Mouse (Mus musculus): ENCODE results near the gene Spag9.
"Not testable (repeated sequence)": the region's sequence is repeated elsewhere in the genome, so short reads cannot be mapped to it uniquely, and the experiment has no call there.

Spag9 gene

DNA sequence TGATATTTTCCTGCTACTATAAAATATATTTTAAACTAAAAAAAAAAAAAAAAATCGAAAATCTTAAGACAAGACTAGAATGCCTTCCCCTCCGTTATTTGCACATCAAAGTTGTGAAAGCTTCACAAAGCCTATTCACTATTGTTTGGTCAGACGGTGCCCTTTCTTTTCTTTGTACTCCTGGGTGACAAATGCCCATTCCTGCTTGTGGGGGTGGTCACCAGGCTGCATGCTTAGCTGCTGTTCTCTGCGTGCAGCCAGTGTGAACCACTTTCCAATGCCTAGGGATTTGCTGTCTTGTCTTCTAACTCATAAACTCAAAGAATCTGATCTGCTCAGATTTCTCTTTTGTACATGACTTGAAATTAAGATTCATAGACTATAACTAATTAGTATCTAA lies 49.1 kb downstream of the Spag9 start:
- 0 out of 2 replicates have a peak overlapping the region, but pooled peaks have one; percentile 35 for H3K4me3 ChIP-seq (replicated peaks; ENCODE audit: low read length)
- TF ChIP-seq CTCF (conservative IDR thresholded peaks at IDR 0.05; ENCODE audit: low read length) (no peak), POU5F1 (IDR thresholded peaks at IDR 0.05; ENCODE audit: borderline replicate concordance, low read length) (no peak), NANOG (IDR thresholded peaks at IDR 0.05; ENCODE audit: borderline replicate concordance, low read length) (no peak)
- H3K9me3 ChIP-seq (ENCODE audit: low read length) = no peaks in the 10 kb centered on the region
- H3K4me1 ChIP-seq (replicated peaks; ENCODE audit: low read depth, low read length) = peaks cover 37% of the 10 kb centered on the region
- H3K27me3 ChIP-seq (ENCODE audit: insufficient read depth, low read length) = no peaks in the 10 kb centered on the region
- peaks cover 14% of the 10 kb centered on the region for H3K36me3 ChIP-seq (ENCODE audit: insufficient read depth, low read length)

DNA sequence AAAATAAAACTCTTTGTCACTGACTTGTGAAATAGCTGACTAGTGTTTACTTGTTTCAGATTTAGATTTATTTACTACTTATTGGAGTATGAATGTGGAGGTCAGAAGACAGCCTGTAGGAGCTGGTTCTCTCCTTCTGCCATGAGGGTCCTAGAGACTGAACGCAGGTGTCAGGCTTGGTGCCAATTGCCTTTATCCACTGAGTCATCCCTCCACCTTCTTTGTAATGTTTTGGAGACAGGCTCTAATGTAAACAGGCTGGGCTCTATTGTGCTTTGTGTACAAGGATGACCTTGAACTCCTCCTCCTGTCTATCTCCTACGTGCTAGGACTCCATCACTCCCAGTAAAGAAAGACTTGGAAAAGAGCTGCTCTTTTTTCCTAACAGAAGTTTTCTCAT lies 51.4 kb downstream of the Spag9 start:
- TF ChIP-seq POU5F1 (IDR thresholded peaks at IDR 0.05; ENCODE audit: borderline replicate concordance, low read length) = no peak
- no peak for TF ChIP-seq NANOG (IDR thresholded peaks at IDR 0.05; ENCODE audit: borderline replicate concordance, low read length)
- TF ChIP-seq CTCF (conservative IDR thresholded peaks at IDR 0.05; ENCODE audit: low read length) = no peak
- no peaks in the 10 kb centered on the region for H3K9me3 ChIP-seq (ENCODE audit: low read length)
- H3K36me3 ChIP-seq (ENCODE audit: insufficient read depth, low read length) = peaks cover 14% of the 10 kb centered on the region
- H3K27me3 ChIP-seq (ENCODE audit: insufficient read depth, low read length) = no peaks in the 10 kb centered on the region
- peaks cover 37% of the 10 kb centered on the region for H3K4me1 ChIP-seq (replicated peaks; ENCODE audit: low read depth, low read length)
- no peak overlapping the region for H3K4me3 ChIP-seq (replicated peaks; ENCODE audit: low read length)

DNA sequence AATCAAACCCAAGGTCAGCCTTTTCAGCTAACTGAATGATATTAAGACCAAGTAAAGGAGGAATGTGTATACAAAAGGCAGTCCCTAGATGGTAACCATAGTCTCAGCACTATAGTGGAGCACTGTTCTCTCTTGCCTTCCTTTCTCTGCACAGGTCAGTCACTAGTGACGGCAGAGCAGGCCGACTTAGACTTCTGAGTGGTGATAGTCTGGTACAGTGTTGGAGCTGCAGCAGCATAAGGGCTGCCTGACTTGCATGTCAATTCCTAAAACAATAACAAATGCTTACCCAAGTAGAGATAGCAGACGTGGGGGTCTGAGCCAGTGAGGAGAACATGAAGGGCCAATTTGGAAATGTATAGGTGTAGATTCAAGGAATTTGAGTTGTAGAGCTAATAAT lies 58.3 kb downstream of the Spag9 start:
- H3K4me1 ChIP-seq (replicated peaks; ENCODE audit: low read depth, low read length) = peaks cover 11% of the 10 kb centered on the region; the same call in 1 of the 2 replicates
- H3K4me3 ChIP-seq (replicated peaks; ENCODE audit: low read length) = no peak overlapping the region
- no peaks in the 10 kb centered on the region for H3K27me3 ChIP-seq (ENCODE audit: insufficient read depth, low read length)
- H3K36me3 ChIP-seq (ENCODE audit: insufficient read depth, low read length) = peaks cover 10% of the 10 kb centered on the region
- H3K9me3 ChIP-seq (ENCODE audit: low read length) = no peaks in the 10 kb centered on the region
- TF ChIP-seq NANOG (IDR thresholded peaks at IDR 0.05; ENCODE audit: borderline replicate concordance, low read length) = no peak
- no peak for TF ChIP-seq CTCF (conservative IDR thresholded peaks at IDR 0.05; ENCODE audit: low read length)
- no peak for TF ChIP-seq POU5F1 (IDR thresholded peaks at IDR 0.05; ENCODE audit: borderline replicate concordance, low read length)

DNA sequence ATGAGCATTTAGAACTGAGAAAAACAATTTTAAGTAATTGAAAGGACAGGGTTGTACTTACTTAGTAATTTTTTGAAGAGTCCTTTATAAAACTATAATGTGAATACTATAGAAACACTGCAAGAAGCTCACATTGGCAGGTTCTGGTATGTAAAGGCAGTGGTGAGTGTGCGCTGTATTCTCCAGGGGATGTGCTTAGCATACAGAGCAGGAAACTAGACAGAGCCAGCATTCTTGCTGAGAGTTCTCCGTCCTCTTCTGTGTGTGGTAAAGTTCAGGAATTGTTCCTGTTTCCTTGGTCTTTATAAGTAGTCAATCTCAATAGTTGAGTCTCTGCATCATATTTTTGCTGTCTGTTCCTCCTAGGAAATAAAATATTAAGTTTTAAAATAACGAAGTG lies 59.0 kb downstream of the Spag9 start:
- 0 out of 2 replicates have a peak, but pooled peaks cover 5% of the 10 kb centered on the region for H3K36me3 ChIP-seq (ENCODE audit: insufficient read depth, low read length)
- H3K9me3 ChIP-seq (ENCODE audit: low read length) = no peaks in the 10 kb centered on the region
- peaks cover 11% of the 10 kb centered on the region; the same call in 1 of the 2 replicates for H3K4me1 ChIP-seq (replicated peaks; ENCODE audit: low read depth, low read length)
- no peak overlapping the region for H3K4me3 ChIP-seq (replicated peaks; ENCODE audit: low read length)
- H3K27me3 ChIP-seq (ENCODE audit: insufficient read depth, low read length) = no peaks in the 10 kb centered on the region
- TF ChIP-seq POU5F1 (IDR thresholded peaks at IDR 0.05; ENCODE audit: borderline replicate concordance, low read length) = no peak

DNA sequence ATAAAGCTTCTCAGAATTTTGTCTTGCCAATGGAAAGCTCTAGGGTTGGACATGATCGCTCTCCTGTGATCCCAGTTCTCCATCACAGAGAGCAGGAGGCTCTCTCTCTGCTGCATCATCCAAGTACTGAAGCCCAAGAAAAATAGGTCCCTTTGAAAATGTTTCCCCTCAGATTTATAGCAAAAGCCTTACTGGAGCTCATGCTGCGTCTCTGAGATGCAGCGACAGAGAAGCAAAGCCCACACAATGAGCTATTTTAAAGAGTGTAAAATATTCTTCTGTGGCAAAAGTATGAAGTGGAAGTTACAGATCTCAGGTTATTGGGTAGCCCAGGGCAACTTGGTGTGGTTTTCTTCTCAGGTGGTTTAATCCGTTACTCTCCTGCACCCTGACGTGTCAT lies 68.0 kb downstream of the Spag9 start:
- Histone ChIP-seq H3K4me1 (replicated peaks; ENCODE audit: low read depth, low read length) (no peaks in the 10 kb centered on the region), H3K36me3 (ENCODE audit: insufficient read depth, low read length) (peaks cover 7% of the 10 kb centered on the region), H3K4me3 (replicated peaks; ENCODE audit: low read length) (no peak overlapping the region), H3K9me3 (ENCODE audit: low read length) (no peaks in the 10 kb centered on the region), H3K27me3 (ENCODE audit: insufficient read depth, low read length) (no peaks in the 10 kb centered on the region)
- TF ChIP-seq CTCF (conservative IDR thresholded peaks at IDR 0.05; ENCODE audit: low read length) (no peak), NANOG (IDR thresholded peaks at IDR 0.05; ENCODE audit: borderline replicate concordance, low read length) (no peak), POU5F1 (IDR thresholded peaks at IDR 0.05; ENCODE audit: borderline replicate concordance, low read length) (no peak)

DNA sequence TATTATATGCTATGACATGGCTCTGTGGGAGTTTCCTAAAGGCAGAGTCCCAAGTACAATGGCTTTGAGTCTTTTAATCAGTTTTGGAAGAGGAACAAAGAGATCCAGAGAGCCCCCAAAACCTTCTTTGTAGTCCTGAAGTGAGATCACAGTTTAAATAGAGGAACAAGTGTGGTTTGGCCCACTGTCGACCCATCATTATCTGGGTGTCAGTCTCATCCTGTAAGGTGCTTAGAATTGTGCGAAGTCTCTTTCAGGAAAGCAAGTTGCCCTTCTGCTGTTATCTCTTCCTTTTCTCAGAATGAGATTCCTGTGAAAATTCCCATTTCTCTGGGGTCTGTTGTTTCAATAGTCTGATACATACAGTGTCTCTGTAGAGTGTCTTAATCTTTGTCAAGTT lies 74.6 kb downstream of the Spag9 start:
- no peaks in the 10 kb centered on the region for H3K27me3 ChIP-seq (ENCODE audit: insufficient read depth, low read length)
- peaks cover 23% of the 10 kb centered on the region for H3K36me3 ChIP-seq (ENCODE audit: insufficient read depth, low read length)
- H3K9me3 ChIP-seq (ENCODE audit: low read length) = no peaks in the 10 kb centered on the region
- H3K4me3 ChIP-seq (replicated peaks; ENCODE audit: low read length) = no peak overlapping the region
- H3K4me1 ChIP-seq (replicated peaks; ENCODE audit: low read depth, low read length) = no peaks in the 10 kb centered on the region
- TF ChIP-seq POU5F1 (IDR thresholded peaks at IDR 0.05; ENCODE audit: borderline replicate concordance, low read length) = no peak
- TF ChIP-seq NANOG (IDR thresholded peaks at IDR 0.05; ENCODE audit: borderline replicate concordance, low read length) = no peak
- no peak for TF ChIP-seq CTCF (conservative IDR thresholded peaks at IDR 0.05; ENCODE audit: low read length)

DNA sequence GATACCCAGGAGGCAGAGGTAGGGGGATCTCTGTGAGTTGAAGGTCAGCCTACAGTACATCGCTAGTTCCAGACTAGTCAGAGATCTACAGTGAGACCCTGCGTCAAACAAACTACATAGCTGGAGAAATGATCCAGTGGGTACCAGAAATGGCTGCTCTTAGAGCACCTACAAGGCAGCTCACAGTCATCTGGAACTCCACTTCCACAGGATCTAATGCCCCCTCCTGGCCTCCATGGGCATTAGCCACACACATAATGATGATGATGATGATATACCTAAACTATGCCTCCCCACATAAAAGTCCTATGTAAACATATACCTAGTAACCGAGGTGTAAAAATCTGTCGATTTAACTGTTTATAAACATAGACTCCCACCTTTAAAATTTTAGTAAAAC lies 77.4 kb downstream of the Spag9 start:
- no peaks in the 10 kb centered on the region for H3K9me3 ChIP-seq (ENCODE audit: low read length)
- H3K27me3 ChIP-seq (ENCODE audit: insufficient read depth, low read length) = no peaks in the 10 kb centered on the region
- peaks cover 22% of the 10 kb centered on the region for H3K36me3 ChIP-seq (ENCODE audit: insufficient read depth, low read length)
- TF ChIP-seq CTCF (conservative IDR thresholded peaks at IDR 0.05; ENCODE audit: low read length) (no peak; the same call in 1 of the 2 replicates), NANOG (IDR thresholded peaks at IDR 0.05; ENCODE audit: borderline replicate concordance, low read length) (no peak), POU5F1 (IDR thresholded peaks at IDR 0.05; ENCODE audit: borderline replicate concordance, low read length) (no peak)
- H3K4me1 ChIP-seq (replicated peaks; ENCODE audit: low read depth, low read length) = 0 out of 2 replicates have a peak, but pooled peaks cover 3% of the 10 kb centered on the region
- no peak overlapping the region for H3K4me3 ChIP-seq (replicated peaks; ENCODE audit: low read length)

DNA sequence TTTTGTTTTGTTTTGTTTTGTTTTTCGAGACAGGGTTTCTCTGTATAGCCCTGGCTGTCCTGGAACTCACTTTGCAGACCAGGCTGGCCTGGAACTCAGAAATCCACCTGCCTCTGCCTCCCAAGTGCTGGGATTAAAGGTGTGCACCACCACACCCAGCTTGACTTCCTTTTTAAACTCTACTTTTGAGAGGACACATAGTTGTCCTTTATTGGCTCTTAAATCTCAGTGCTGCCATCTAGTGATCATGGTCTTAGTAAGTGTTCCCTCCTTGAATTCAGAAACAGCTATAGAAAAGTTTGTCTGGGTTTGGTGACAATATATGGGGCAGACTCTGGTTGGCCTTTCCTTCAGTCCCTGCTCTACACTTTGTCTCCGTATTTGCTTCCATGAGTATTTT lies 91.1 kb downstream of the Spag9 start:
- H3K27me3 ChIP-seq (ENCODE audit: insufficient read depth, low read length); H3K9me3 ChIP-seq (ENCODE audit: low read length); H3K4me3 ChIP-seq (replicated peaks; ENCODE audit: low read length); H3K4me1 ChIP-seq (replicated peaks; ENCODE audit: low read depth, low read length): not testable (repeated sequence)
- peak; percentile 33; the same call in 1 of the 2 replicates for TF ChIP-seq CTCF (conservative IDR thresholded peaks at IDR 0.05; ENCODE audit: low read length)
- H3K36me3 ChIP-seq (ENCODE audit: insufficient read depth, low read length) = peaks cover 43% of the 10 kb centered on the region

DNA sequence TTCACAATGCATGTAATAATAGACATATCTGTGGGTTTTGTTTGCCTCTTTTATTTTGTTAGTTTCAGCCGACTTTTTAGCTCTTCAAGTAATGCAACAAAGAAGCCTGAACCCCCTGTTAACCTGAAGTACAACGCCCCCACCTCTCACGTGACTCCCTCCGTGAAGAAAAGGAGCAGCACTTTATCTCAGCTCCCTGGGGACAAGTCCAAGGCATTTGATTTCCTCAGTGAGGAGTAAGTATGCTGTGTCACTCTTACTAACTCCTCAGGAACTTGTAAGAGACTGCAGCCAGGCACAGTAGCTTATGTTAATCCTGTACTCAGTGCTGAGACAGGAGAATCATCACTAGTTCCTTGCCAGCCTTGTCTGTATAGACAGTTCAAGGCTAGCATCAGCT lies 94.6 kb downstream of the Spag9 start:
- TF ChIP-seq POU5F1 (IDR thresholded peaks at IDR 0.05; ENCODE audit: borderline replicate concordance, low read length) (no peak), CTCF (conservative IDR thresholded peaks at IDR 0.05; ENCODE audit: low read length) (no peak), NANOG (IDR thresholded peaks at IDR 0.05; ENCODE audit: borderline replicate concordance, low read length) (no peak)
- Histone ChIP-seq H3K27me3 (ENCODE audit: insufficient read depth, low read length) (no peaks in the 10 kb centered on the region), H3K36me3 (ENCODE audit: insufficient read depth, low read length) (peaks cover 42% of the 10 kb centered on the region), H3K4me1 (replicated peaks; ENCODE audit: low read depth, low read length) (no peaks in the 10 kb centered on the region), H3K9me3 (ENCODE audit: low read length) (no peaks in the 10 kb centered on the region), H3K4me3 (replicated peaks; ENCODE audit: low read length) (no peak overlapping the region)
